Mouse (Mus musculus) olfactory bulb, adult 2 months (tissue): ENCODE measurements around the gene Bglap2.

ENCODE experiments used
- CTCF ChIP-seq: fragments of 200-500 bp; IDR thresholded peaks from 2 replicates; pipeline ENCODE4 v1.5.1; 2012; ENCODE audit warnings: low read depth, mild to moderate bottlenecking, low read length, moderate library complexity; ENCODE audit not compliant: insufficient read depth
- POLR2A ChIP-seq: fragments of 200-500 bp; IDR thresholded peaks from 2 replicates; pipeline ENCODE4 v1.6.1; 2012; ENCODE audit warnings: mild to moderate bottlenecking, low read depth, low read length, moderate library complexity; ENCODE audit not compliant: insufficient read depth

- TF ChIP-seq POLR2A: no peak
- TF ChIP-seq CTCF: no peak
Observed at GRCm38 (mm10) chr3:88410645-88411031, 32.1 kb upstream of the Bglap2 start.
